Mouse (Mus musculus): Measurements from ENCODE around the gene Sacm1l.

- TF ChIP-seq POLR2A (IDR thresholded peaks at IDR 0.05; ENCODE audit: borderline replicate concordance, extremely low read depth, insufficient read depth, insufficient read length, poor library complexity, severe bottlenecking) (no peak), CTCF (IDR thresholded peaks at IDR 0.05; ENCODE audit: borderline replicate concordance, extremely low read depth, insufficient read depth, insufficient read length) (no peak)
Observed at GRCm38 (mm10) chr9:123490930-123491329, 38.6 kb upstream of the Sacm1l start.
